Mouse (Mus musculus) kidney, postnatal 4 days (tissue): Measurements from ENCODE around the gene Slc25a23.
A peak's percentile ranks its signal among the peaks of the same experiment; 100 is the strongest.

Experiments used
- DNase-seq, 2 experiments: peaks; one replicate each; pipeline ENCODE4 v3.0.0; 2021; ENCODE audit warnings: mixed read lengths in 2 of 2

Slc25a23 gene

DNA sequence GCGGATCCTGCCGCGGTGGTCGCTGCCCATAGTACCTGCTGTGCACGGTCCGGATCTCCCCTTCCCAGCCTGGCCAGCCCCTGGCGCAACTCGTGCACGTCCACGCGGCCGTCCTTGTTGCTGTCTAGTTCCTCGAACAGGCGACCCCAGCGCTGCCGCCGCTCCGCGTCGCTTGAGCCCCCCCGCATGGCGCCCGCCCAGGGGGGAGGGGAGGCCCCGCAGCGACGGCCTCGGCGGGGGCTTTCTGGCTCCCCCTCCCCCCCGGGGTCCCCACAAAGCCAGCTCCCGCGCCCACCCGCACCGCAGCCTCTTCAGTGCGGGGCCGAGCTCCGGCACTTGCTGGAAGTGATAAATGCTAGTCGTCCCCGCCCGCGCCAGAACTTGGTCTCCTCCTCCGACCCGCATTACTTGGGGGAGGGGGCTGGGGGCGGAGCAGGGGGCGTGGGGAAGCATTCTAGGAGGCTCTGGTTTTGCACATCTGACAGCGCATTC, at the start of gene Slc25a23:
Slc25a23 (minus strand) TSS at position 378 of the 492 bp plus-strand sequence.
- DNase-seq = peak; percentile 83 to 89

DNA sequence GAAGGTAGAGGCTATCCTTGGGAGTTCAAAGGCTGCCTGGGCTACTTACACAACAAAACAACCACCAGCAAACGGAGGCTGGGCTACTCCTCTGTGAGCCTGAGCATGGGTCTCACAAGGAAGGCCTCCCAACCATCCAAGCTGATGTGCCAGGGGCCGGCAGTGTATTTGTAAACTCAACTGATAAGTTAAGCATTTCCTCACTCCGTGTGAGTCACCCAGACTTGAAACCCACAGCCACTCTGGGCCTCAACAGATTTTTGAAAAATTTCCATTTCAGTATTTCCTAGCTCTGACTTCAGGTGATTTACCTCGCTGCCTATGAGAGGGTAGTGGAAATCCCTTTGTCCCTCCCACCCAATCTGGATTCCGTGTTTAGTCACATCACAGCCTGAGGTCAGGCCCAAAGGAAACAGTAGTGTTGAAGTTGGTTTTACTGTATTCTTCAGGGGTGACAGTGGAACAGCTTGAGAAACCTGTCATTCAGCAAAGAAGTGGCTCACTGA, 49.1 kb upstream of the Slc25a23 start:
- no peak for DNase-seq

DNA sequence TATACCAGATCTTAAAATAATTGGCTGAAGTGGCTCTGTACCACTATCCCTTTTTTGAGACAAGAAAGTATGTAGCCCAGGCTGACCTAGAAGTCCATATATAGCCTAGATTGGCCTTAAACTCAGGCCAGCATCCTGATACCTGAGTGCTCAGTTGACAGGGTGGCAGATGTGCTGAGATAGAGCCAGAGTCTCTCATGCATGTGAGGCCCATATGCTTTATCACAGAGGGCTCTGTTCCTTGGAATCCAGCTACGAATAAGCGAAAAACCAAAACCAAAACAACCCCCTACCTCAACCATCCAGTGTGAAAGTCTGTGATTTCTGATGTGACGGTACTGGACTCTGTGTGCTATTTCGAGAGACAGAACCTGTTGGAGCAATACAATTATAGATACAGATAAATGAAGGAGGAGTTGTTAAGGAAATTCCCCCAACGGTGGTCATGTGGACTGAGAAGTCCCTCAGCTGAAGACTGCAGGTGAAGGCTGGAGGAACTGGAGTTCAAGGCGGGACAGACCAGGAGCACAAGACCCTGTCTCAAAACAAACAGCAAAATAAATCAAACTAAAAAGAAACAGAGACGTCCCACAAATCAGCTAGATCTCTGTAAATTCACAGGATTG, 48.5 kb upstream of the Slc25a23 start:
- no peak for DNase-seq

GRCm38 (mm10) chr17:57107064-57107463, 47.4 kb upstream of the Slc25a23 start:
- no peak for DNase-seq

DNA sequence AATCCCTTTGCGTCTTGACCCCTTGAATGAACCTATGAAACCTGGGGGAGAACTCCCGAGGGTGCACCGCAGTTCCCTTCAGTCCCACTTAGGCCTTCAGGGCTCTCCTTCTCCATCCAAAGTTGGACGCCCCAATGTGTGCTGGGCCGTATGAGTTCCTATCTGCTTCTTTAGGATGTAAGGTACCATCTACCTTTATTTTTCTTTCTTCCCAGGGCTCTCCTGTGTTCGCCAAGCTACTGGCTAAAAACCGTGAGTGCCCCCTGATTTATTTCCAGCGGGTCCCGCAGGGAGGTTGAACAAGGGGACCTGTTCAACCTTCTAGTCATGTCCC, 46.3 kb upstream of the Slc25a23 start:
- DNase-seq = no peak

GRCm38 (mm10) chr17:57105181-57106034, 45.7 kb upstream of the Slc25a23 start, which contains the start of gene Tnfsf9:
Tnfsf9 (plus strand) TSS chr17:57105325.
- peak; percentile 61 to 70 for DNase-seq

DNA sequence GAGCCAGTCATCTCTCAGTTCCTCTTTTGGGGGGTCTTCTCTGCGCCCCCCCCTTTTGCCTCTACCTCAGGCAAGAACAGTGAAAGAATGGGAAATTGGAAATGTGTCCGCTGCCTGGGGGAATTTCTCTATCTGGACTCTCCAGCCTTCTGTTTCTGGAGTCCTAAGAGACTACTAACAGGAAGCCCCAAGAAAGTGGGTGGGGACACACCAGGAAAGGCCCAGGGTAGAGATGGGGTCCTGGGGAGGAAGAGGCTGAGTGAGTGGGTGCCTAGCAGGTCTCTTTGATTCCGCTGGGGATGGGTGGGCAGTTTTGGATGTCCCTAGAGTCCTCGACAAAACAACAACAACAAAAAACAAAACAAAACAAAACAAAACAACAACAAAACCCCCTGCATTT, 44.8 kb upstream of the Slc25a23 start:
- DNase-seq = no peak

DNA sequence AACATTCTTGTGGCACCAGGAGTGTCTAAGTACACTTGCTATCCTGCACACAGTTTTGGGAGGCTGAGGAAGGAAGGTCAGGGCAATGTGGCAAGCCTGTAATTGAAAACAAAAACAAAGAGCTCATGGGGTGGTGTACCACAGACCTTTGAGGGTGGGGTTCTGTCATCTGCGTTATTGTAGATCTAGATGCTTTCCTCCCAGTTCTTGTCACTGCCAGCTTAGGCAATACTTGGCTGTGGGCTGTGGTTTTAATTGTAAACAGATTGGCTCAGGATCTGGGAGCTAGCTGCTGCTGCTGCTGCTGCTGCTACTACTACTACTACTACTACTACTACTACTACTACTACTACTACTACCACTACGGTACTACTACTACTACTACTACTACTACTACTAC, 42.6 kb upstream of the Slc25a23 start:
- DNase-seq = no peak

- peak; percentile 38 to 46 for DNase-seq
These were observed 40.1 kb upstream of the Slc25a23 start for GRCm38 (mm10) chr17:57099629-57100325.

DNA sequence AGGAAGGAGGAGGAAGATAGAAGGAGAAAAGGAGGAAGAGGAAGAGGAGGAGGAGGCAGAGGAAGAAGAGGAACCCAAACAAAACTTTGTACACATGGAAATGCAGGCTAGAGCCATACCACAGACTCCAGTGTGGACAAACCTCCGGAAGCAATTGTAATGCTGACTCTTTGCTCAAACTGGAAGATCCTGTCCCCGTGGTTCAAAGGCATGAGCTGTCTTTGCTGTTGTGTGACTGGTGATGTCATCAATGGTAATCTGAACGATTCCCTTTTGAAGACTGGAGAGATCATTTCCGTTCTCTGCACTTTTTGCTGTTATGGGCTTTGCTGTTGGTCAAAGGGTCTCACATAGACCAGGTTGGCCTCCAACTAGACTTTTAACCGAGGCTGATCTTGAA, 38.7 kb upstream of the Slc25a23 start:
- DNase-seq = no peak

DNA sequence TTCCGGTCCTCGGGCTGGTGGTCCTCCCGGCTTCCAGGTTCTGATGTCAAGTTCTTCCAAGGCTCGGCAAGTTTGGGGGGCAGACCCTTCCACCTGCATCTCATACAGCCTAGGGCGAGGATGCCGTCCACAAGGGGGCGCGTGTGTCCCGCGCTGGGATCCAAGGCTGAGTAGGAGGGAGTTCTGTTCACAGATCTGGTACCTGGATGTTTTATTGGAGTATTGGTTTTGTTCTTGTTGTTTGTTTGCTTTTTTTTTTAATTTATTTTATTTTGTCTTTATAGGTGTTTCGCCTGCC, 36.9 kb upstream of the Slc25a23 start:
- DNase-seq = peak; percentile 92 to 93

- DNase-seq = peak; percentile 64 to 73
These were observed 36.4 kb upstream of the Slc25a23 start for GRCm38 (mm10) chr17:57095855-57096622.

- no peak for DNase-seq
These were observed 34.6 kb upstream of the Slc25a23 start for GRCm38 (mm10) chr17:57094222-57094621.

DNA sequence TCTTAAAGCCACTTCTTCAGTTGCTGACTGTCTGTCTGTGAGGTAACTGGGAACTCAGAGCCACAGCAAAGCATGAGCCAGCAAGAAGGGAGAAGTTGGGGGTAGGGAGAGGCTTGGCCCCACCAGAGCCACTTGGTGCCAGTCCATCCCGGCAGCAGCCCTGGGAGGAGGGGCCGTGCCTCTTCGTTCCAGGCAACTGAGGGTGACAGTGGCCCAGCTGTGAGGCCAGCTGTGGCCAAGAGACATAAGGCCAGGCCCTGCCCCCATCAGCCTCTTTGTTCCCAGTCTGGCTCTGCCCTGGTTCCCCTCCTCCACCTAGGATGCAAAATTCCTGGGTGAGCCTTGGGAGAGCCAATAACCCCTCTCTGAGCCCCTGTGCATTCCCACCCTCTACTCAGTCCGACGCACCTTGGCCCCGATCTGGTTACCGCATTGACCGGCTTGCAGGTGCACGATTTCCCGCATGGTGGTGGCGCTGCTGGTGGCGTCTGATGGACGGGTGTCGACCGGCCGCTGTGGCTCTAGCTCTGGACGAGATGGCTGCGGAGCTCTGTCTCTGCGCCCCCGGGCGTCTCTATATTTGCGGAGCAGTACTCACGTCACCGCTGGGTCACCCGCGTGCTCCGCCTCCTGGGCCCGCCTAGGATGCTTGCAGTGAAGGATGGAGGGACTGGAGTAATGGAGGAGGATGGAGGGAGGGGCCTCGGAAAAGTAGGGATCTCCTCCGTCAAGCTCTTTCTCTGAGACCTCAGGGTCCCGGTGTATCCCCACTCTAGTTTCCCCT, 27.6 kb upstream of the Slc25a23 start, which contains the start of gene Tubb4a:
Tubb4a (minus strand) TSS at position 734 of the 784 bp plus-strand sequence.
- peak; percentile 55 to 71 for DNase-seq

GRCm38 (mm10) chr17:57085970-57086757, 26.5 kb upstream of the Slc25a23 start:
- no peak for DNase-seq

DNA sequence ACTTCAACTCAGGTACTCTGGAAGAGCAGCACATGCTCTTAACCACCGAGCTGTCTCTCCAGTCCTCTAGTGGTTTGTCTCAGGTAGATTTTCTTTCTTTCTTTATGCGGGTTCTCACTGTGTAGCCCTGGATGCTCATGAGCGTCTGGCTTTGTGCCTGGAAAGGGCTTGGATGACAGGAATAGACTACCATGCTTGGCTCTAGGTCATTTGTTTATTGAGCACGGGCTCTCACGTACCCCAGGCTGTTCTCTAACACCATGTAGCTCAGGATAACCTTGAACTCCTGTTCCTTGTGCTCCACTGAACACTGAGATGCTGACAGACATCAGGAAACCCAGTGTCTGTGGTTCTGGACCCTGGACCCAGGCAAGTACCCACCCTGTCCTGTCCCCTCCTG, 22.8 kb upstream of the Slc25a23 start:
- no peak for DNase-seq

GRCm38 (mm10) chr17:57081234-57081842, 21.7 kb upstream of the Slc25a23 start:
- no peak for DNase-seq

DNA sequence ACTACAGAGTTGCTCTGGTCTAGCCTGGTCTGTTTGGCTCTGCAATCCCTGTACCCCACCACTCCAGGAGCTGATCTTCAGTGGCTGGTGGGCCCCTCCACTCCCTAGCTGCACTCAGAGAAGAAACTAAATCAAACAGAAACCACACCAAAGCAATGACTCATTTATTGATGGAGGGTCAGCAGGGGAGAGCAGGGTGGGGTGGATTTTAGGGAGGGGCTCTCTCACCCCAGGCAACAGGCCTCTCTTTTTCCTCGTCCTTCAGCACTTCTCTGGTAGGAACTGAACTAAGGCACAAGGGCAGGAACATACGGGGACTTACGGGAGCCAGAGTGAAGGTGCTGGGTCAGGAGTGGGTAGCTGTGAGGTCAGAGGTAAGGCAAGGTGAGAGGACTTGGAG, 20.3 kb upstream of the Slc25a23 start:
- no peak for DNase-seq

DNA sequence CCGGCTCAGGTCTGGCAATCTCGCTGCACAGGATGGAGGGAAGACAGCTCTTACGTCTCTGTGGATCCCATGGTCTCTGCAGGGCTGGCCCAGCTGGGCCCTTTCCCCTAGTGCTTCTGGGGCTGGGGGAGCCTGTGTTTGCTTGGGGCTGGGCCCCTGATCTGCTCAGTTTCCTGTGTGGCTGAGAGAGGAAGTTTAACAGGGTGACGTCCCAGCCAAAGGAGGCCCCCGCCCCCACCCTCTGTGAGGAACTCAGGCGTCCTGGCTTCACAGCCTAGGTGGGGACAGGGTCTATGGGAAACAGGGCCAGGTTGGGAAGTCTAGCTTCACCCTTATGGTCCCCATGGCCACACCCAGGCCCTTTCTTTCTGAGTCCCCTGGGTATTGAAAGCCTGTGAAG, 18.7 kb upstream of the Slc25a23 start, which contains the start of gene Dennd1c:
Dennd1c (minus strand) TSS at position 179 of the 400 bp plus-strand sequence.
- DNase-seq = no peak

DNA sequence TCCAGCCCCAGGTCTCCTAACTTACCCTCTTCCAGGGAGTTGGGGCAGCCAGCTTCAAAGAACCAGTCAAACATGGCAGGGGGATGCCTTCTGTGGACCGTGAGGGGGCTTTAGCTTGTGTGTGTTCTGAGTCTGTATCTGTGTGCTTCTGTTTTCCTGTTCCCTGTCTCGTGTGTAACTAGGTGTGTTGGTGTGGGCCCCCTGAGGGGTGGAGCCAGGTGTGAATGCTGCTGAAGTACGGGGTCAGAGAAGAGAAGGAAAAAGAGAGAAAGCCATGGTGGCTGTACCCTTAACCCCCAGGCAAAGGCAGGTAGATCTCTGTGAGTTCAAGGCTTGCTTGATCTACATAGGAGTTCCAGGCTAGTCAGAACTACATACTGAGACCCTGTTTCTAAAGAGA, 17.3 kb upstream of the Slc25a23 start:
- DNase-seq = no peak
